Mouse (Mus musculus) megakaryocyte, adult 5-6 weeks (primary cell): Measurements from ENCODE around the gene Lpp. TPM values are rescaled to one million over a fixed set of nuclear protein-coding genes. Genes with fewer than 3 reads are reported as not detected.

Experiments used
- ATAC-seq: 2 replicates; pipeline ENCODE4 v1.8.0; 2016; ENCODE audit warnings: mild to moderate bottlenecking, inconsistent platforms; ENCODE audit not compliant: poor library complexity, severe bottlenecking
- total RNA-seq, 2 experiments: library from RNA; stranded (forward) in 1 of 2; stranded (reverse) in 1 of 2; fragments of 153-499, 151-499 nt in 1 of 2; fragments of 221-1000, 200-1000 nt in 1 of 2; gene quantifications; 2 replicates each; pipeline versions ENCODE4 v1.2.3 to v1.2.4; 2015 to 2017

Lpp gene
- total RNA-seq, 2 experiments from 2014 or later = 3.1 to 5.1 TPM

GRCm38 (mm10) chr16:24496635-24497034 is 103.3 kb downstream of the Lpp start:
- no peak for ATAC-seq

- no peak for ATAC-seq
These were observed 104.1 kb downstream of the Lpp start for GRCm38 (mm10) chr16:24497413-24497812.

GRCm38 (mm10) chr16:24498103-24498659 is 104.9 kb downstream of the Lpp start:
- no peak for ATAC-seq

GRCm38 (mm10) chr16:24501197-24501596 is 107.9 kb downstream of the Lpp start:
- no peak for ATAC-seq

GRCm38 (mm10) chr16:24501628-24502294 is 108.5 kb downstream of the Lpp start:
- ATAC-seq = no peak

- ATAC-seq = no peak
These were observed 109.1 kb downstream of the Lpp start for GRCm38 (mm10) chr16:24502295-24502823.

GRCm38 (mm10) chr16:24504838-24505605 is 111.7 kb downstream of the Lpp start:
- peak; percentile 55 for ATAC-seq

- no peak for ATAC-seq
These were observed 112.9 kb downstream of the Lpp start for GRCm38 (mm10) chr16:24506237-24506636.

GRCm38 (mm10) chr16:24506740-24507139 is 113.4 kb downstream of the Lpp start:
- no peak for ATAC-seq

GRCm38 (mm10) chr16:24507927-24508540 is 114.7 kb downstream of the Lpp start:
- no peak for ATAC-seq

GRCm38 (mm10) chr16:24509100-24509812 is 115.9 kb downstream of the Lpp start:
- ATAC-seq = no peak

- ATAC-seq = no peak
These were observed 116.5 kb downstream of the Lpp start for GRCm38 (mm10) chr16:24509813-24510166.

GRCm38 (mm10) chr16:24513228-24513627 is 119.9 kb downstream of the Lpp start:
- ATAC-seq = no peak

GRCm38 (mm10) chr16:24514802-24515727 is 121.8 kb downstream of the Lpp start:
- no peak for ATAC-seq

- peak; percentile 36 for ATAC-seq
These were observed 123.7 kb downstream of the Lpp start for GRCm38 (mm10) chr16:24516993-24517392.

- ATAC-seq = peak; percentile 92
These were observed 124.3 kb downstream of the Lpp start for GRCm38 (mm10) chr16:24517501-24518042.

GRCm38 (mm10) chr16:24518785-24519184 is 125.5 kb downstream of the Lpp start:
- ATAC-seq = no peak

GRCm38 (mm10) chr16:24527219-24527618 is 133.9 kb downstream of the Lpp start:
- ATAC-seq = no peak

- ATAC-seq = no peak
These were observed 138.4 kb downstream of the Lpp start for GRCm38 (mm10) chr16:24531681-24532080.
